Mouse (Mus musculus): ENCODE data around the gene Dcun1d5. TPM values are rescaled to one million over a fixed set of nuclear protein-coding genes. Genes with fewer than 3 reads are reported as not detected.

The Dcun1d5 gene
- total RNA-seq, 2 experiments from 2014 or later = 71.0 to 71.2 TPM

Other genes with a start within 250 kb of the Dcun1d5 start
- 1 to 10 TPM; 1.3 to 1.7 TPM for gene Dync2h1, start 74 bp upstream of the Dcun1d5 start, total RNA-seq (2021)
- not detected for gene Mmp13, start 88.0 kb downstream of the Dcun1d5 start, total RNA-seq (2021)
- not detected for gene Mmp12, start 159.9 kb downstream of the Dcun1d5 start, total RNA-seq (2021)
- gene Mmp1b, start 203.5 kb downstream of the Dcun1d5 start, total RNA-seq (2021) = not detected

All from gastrocnemius, postnatal 36 days (tissue).